Mouse (Mus musculus) T-cell, adult 2 months (primary cell): Measurements from ENCODE around the gene Tpk1.
A peak's percentile ranks its signal among the peaks of the same experiment; 100 is the strongest.
"Not testable (repeated sequence)": the region's sequence is repeated elsewhere in the genome, so short reads cannot be mapped to it uniquely, and the experiment has no call there.

ENCODE experiments used
- DNase-seq: peaks from one replicate; pipeline ENCODE4 v3.0.0; 2022; ENCODE audit warnings: low spot score

The Tpk1 gene

GRCm38 (mm10) chr6:43640621-43641020, 25.5 kb downstream of the Tpk1 start:
- DNase-seq = no peak

- DNase-seq = no peak
Measured at GRCm38 (mm10) chr6:43638865-43639264, 27.2 kb downstream of the Tpk1 start.

GRCm38 (mm10) chr6:43638119-43638518, 28.0 kb downstream of the Tpk1 start:
- no peak for DNase-seq

DNA sequence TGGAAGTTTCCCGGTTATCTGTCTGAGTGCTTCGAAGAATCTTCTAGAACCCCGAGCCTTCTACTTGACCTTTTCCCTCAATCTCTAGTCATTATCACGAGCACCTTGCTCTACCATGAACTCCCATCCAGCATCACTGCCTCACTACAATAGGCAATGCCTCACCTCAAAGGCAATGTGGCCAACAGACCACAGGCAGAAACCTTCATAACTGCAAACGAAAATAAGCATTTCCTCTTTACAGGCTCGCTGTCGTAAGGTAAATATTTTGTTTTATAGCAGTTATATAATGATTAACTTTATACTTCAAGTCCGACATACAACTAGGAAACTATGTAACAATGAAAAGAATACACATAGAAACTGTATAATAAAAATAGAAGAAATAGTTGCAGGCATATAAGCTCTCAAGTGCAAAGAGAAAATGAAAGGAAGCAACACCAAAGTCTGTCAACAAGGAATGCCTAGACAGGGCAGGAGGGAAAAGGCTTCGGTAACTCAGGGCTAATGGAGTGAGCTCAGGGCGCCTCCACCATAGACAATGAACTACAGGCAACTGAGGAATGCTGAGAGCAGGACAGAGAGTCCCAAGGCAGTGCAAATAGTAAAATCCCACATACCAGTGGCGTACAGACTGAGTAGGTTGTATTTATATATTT, 29.0 kb downstream of the Tpk1 start:
- no peak for DNase-seq

DNA sequence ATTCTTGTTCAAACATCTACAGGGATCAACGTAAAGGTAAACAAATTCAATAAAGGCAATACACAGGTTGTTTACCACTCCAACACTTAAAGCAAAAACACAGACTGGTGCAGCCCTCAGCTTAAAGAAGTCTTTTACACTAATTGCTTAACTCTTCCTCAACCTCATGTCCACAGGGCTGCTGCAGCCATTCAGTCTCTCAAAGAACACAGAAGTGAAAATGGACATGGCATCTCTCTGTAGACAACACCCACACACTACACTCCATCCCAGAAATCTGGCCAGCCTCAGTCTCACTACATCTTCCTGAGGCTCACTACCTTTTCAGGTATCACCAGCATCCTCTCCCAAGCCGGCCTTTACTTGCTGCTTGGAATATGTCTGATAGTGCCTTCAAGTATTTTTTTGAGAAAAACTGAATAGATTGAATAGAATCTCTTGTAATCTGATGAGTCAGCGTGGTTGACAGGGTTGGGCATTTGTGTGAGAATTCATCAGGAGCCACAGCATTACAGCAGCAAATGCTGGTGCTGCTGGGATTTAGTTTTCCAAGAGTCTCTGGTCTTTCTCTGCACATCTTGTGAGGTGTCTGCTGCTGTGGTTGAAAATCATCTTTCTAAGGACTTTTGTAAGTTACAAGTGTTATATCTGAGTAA, 32.6 kb downstream of the Tpk1 start:
- no peak for DNase-seq

DNA sequence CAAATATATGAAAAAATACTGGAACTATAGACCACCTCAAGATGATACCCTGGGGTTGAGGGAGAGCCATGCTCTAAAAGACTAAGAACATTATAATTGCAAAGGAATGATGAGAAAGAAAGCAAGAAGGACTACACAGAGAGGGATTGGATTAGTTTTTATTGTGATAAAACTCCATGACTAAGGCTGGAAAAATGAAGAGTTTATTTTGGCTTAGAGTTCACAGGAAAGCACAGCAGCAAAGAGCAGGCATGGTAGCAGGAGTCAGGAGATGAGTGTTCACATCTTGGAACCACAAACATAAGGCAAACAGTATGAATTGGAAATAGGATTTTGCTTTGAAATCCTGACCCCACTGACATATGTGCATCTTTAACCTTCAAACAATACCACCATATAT, 33.2 kb downstream of the Tpk1 start:
- no peak for DNase-seq

DNA sequence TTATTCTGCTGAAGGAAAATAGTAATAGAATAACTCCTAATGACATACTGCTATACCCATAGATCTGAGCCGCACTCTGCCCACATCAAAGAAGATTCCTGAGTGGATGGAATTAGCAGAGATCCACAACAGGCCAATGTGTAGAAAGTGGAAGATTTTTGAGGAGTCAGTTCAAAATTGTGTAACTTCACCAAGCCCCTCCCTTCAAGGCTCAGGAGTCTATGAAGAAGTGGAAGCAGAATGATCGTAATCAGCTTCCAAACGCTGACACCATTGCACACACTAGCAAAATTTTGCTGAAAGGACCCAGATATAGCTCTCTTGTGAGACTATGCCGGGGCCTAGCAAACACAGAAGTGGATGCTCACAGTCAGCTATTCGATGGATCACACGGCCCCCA, 42.6 kb downstream of the Tpk1 start:
- DNase-seq = not testable (repeated sequence)

DNA sequence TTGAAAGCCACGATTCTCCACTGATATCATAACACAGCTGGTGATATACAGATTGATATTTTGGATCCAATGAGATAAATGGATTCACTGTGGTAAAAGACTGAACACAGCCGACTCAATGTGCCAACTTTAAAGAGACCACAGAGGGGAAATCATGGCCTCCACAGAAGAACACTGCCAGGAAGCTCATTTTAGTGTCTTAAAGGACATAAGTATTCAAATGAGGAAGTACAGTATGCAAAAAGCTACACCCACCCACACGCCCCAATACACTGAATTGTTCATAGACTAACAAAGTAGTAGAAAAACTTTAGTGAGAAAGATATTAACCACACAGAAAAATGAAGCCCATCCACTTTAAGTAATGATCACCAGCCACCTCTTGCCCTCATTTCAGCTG, 46.8 kb downstream of the Tpk1 start:
- peak; percentile 6 for DNase-seq

- no peak for DNase-seq
Measured at GRCm38 (mm10) chr6:43611770-43612169, 54.3 kb downstream of the Tpk1 start.

GRCm38 (mm10) chr6:43590841-43591541, 75.1 kb downstream of the Tpk1 start:
- no peak for DNase-seq

DNA sequence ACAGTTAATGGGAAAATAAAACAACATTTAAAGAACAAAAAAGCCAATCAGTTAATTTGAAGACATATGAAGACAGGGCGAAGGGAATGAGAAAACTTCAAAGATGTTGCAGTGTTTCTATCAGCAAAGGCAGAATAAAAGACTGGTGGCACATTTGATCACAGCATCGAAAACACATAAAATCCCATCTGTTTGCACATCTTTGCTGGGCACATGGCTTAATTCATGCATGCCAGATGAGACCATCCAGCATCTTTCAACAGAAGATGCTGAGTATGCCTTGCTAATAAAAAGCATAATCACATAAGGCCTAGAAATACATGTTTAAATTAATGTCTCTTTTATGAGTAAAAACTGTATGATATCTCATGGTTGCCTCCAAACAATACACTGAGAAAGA, 80.8 kb downstream of the Tpk1 start:
- no peak for DNase-seq

GRCm38 (mm10) chr6:43581809-43582208, 84.3 kb downstream of the Tpk1 start:
- DNase-seq = no peak

GRCm38 (mm10) chr6:43567885-43568284, 98.2 kb downstream of the Tpk1 start:
- DNase-seq = no peak

- DNase-seq = no peak
Measured at GRCm38 (mm10) chr6:43562474-43562873, 103.6 kb downstream of the Tpk1 start.

DNA sequence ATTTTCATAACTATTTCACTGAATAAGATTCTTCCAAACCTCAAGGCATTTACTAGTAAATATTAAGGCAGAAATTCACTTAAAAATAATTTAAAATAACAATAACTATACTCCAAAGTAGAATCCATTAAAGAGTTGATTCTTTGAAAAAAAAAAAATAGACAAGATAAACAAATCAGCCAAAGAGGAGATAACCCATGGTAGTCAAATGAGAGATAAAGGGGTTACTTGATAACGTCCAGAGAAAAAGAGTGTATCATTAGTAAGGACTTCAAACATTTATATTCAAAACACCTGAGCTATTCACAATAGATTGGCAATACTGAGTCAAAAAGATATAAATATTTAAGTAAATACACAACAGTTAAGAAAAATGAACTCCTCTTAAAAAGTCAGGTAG, 114.7 kb downstream of the Tpk1 start:
- DNase-seq = no peak

DNA sequence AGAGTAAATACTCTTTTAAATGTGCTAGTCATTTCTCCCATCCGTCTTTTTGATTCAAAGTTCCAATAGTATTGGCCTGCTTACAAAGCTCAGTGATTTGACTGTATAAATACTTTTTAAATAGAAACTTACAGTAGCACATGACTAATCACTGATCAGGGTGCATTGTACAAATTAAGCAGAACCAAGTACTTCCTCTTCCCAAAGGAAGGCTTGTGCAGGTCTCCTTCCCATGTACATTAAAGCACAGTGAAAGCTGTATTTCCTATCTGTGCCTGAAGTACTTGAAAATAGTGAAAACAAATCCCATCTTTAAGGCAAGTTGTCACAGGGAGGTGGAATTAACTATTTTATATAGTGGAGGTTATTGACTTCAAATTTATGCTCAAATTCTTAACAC, 119.5 kb downstream of the Tpk1 start:
- no peak for DNase-seq

DNA sequence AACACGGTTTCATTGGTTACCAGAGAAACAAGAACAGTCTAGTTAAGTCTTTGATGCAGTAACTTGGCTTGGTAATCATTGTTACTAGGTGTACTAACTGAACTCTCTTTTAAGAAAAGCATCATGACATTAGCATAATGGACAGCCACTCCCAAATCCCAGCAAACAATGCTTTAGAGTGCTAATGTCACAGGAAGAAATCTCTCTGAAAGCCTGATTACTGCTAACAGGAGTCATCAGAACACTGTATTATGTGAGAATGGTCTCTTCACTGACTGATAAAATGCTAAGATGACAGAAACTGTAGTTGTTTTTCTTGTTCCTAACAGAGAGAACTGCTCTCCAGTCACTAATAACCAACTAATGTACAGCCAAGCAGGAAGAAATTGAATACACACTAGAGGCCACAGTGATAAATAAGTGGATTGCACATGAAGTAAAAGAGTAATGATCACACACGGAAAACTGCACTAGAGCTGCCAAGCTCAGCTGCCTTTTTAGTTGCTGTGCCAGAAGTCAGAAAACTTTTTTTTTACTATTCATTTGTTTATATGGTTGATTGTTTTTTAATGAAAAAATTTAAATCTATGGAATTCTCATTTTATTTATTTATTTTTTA, 128.7 kb downstream of the Tpk1 start:
- DNase-seq = no peak

GRCm38 (mm10) chr6:43535459-43535858, 130.6 kb downstream of the Tpk1 start:
- DNase-seq = no peak

- no peak for DNase-seq
Measured at GRCm38 (mm10) chr6:43533323-43533722, 132.8 kb downstream of the Tpk1 start.

- DNase-seq = no peak
Measured at GRCm38 (mm10) chr6:43532822-43533221, 133.3 kb downstream of the Tpk1 start.

- no peak for DNase-seq
Measured at GRCm38 (mm10) chr6:43531996-43532395, 134.1 kb downstream of the Tpk1 start.

GRCm38 (mm10) chr6:43528996-43529395, 137.1 kb downstream of the Tpk1 start:
- no peak for DNase-seq

DNA sequence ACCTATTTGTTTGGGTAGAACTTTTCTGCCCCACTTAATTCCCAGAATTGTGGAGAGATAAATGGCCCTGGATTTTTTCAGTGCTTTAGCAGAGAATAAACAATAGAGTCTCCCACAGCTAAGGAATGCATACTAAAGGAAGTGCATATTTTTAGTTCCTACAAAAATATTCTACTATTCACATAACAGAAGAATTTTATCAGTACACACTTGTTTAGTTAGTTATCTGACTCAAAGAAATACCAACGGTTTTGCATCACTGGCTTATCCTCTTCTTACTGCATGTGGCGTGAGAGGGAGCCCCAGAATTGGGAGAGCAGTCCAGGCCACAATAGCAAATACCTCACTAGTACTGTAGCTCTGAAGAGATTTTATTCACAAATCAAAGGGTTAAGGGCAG, 141.1 kb downstream of the Tpk1 start:
- no peak for DNase-seq
